Mouse (Mus musculus) v-Abl transformed pro-B cells (cell line): ENCODE results near the gene Dnm2.
"Not testable (repeated sequence)": the region's sequence is repeated elsewhere in the genome, so short reads cannot be mapped to it uniquely, and the experiment has no call there.

Source experiments
- in situ Hi-C, 2 experiments: fragments of 400-800 bp; cut with MboI; formaldehyde crosslinking; loops; one replicate each; pipeline ENCODE4 v1.15.1; 2025; ENCODE audit not compliant: unreplicated experiment in 2 of 2

Gene Dnm2

DNA sequence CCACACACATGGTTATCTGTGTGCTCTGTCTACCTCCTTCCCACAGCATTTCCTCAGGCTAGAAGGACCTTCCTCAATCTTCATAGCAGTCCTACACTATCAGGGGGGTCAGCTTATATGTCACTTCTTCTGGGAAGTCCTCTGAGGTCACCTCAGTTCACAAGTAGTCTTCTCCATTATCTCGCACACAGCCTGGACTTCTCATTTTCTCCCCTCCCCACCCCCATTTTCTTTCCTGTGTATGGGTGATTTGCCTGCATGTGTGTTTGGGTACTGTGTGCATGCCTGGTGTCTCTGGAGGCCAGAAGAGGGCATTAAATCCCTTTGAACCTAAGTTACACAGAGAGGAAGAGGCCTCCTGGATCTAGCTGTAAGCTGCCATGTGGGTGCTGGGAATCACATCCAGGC is 103.2 kb downstream of the Dnm2 start:
- in situ Hi-C loops, result no loop called here

DNA sequence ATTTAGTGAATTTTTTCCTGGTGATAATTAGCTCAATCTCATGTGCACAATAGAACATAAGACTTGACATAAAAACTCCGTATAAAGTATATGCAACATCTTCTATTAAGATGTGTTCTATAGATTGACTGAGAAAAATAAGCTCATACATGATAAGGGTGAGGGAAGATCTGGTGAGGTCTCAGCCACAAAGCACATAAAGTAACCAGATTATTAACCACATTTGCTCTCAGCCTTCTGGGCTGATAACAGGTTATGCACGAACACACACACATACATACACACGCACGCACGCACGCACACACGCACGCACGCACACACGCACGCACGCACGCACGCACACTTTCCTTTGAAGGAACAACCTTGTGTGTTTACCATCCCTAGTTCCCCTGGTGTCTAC is 111.8 kb downstream of the Dnm2 start:
- in situ Hi-C loops, result no loop called here

DNA sequence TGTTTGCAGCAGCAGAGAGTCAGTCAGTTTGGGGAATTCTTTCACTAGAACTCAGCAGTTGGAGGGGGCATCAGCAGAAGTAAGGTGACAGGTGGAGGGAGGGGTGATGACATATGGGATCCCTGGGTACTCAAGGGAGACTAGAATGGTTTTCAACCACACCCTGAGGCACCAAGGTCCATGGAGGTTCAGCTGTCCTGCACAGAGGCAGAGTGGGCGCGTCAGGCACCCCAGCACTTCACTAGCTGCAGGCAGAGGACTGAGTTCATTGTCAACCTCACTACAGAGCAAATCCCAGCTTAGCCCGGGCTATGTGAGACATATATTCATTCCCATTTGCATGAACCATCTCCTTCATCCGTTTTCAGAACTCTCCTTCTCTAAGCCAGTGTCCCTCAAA is 112.3 kb downstream of the Dnm2 start:
- in situ Hi-C loops, result no loop called here

DNA sequence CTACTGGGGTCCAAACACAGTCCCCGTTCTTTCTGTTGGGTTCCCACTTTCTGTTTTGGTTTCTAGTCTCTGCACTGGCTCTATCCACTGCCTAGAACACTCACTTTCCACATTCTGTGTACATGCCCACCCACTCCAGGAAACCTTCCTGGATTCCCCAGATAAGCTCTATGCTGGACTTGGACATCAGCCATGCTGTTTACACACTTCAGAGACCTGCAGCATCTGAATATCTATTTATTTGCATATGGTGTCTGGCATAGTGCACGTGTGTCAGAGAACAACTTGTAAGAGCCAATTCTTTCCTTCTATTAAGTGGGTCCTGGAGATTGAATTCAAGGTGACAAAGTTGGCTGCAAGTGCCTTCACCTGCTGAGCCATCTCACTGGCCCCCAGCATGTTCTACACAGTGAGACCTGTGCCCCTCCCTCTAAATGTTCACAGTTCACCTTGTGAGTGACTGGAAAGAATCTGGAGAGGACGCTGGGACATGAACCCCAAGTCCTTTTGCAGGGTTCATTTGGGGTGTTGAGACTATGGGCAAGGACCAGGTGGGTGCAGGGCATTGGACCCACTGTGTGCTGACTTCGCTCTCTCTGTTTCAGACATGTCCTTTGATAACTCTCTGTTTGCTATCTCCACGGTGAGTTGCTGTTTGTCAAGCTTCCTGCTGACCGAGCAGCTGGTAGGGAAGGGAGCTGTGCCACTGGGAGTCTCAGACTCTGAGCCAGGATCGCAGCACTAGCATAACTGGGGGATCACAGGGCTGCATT is 115.5 kb downstream of the Dnm2 start:
- in situ Hi-C loops, result no loop called here

DNA sequence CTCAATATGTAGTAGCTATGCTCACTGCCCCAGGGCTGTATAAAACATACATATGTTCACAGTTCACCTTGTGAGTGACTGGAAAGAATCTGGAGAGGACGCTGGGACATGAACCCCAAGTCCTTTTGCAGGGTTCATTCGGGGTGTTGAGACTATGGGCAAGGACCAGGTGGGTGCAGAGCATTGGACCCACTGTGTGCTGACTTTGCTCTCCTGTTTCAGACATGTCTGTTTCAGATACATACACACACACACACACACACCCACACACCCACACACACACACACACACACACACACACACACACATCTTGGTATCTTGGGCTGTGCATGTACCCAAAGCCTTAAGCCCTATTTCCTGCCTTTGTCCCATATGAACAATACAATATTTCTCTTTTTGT is 117.3 kb downstream of the Dnm2 start:
- in situ Hi-C loops, result not testable (repeated sequence)

DNA sequence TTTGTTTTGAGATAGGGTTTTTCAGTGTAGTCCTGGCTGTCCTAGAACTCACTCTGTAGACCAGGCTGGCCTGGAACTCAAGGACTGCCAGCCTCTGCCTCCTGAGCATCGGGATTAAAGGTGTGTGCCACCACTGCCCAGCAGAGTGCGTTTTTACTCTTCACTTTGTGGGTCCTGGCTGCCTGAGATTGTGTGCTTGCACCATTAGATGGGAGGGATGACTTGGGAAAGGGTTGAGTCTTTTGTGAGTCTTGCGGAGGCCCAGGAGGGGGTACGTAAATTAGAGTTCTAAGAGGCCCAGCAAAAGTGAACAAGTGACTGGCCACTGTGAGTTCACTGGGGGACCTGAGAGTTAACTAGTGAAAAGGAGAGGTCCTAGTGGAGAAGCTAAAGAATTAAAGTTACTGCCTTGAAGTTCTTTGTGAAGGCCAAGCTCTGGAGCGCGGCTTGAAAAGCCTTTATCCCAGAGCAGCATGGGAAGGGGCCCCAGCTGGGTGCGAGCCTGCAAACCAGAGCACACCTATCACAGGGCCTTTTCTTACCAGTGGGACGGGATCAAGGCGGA is 120.7 kb downstream of the Dnm2 start:
- in situ Hi-C loops, result loop anchor here in 1 of 2 experiments (5.0 kb wide), 1 partner anchor 178 kb away; the partner anchor contains the start of gene Ilf3

DNA sequence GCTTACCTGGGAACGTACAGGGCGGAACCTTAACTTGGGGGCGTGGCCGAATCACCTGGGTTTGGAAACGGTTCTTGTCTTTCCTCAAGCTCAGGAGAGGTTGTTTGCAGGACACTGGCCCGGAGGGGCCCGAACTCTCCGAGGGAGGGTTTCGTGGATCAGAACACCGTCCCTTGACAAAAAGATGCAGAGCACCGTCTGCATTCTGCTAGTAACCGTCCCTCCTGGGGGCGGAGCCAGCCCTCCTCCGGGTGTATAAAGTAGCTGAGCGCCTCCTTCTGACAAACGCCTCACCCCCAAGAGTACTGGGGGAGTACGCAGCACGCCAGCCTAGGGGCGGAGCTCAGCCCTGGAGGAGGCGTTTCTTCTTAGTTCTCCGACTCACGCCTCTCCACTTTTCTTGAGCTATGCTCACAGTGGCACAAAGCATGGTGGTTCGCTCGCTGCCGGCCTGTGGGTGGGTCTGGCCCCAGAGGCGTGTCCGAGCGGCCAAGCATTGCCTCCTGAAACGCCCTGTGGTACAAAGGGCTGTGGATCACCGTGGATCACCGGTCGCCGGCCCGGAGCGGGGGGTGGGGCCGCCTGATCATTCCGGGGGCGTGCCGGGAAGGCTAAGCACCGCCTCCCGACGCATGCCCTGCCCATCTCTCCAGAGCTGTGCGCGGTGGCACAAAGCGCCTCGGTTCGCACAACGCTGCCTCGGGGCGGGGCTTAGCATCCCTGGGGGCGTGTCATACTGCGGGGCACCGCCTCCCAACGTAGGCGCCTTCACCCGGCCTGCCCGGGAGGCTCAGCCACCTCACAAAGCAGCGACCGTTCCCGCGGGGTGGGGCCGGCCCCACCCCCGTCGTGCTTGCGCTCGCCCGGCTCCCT is 121.4 kb downstream of the Dnm2 start:
- in situ Hi-C loops, result loop anchor here in 1 of 2 experiments (5.0 kb wide), 1 partner anchor 179 kb away; the partner anchor contains the start of gene Ilf3

DNA sequence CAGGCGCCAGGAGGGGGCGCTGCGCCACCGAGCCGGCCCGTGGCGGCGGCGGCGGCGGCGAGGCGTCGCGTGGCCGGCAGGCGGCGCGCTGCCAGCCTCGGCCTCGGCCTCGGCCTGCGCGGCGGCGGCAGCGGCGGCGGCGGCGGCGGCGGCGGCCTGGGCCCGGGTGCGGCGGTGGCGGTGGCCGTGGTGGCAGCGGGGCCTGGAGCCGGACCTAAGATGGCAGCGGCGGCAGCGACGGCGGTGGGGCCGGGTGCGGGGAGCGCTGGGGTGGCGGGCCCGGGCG is 122.0 kb downstream of the Dnm2 start, which contains the start of gene Carm1:
Gene Carm1 (plus strand): TSS at position 106 of the 286 bp plus-strand sequence.
- in situ Hi-C loops, result loop anchor here in 1 of 2 experiments (5.0 kb wide), 1 partner anchor 179 kb away; the partner anchor contains the start of gene Ilf3

DNA sequence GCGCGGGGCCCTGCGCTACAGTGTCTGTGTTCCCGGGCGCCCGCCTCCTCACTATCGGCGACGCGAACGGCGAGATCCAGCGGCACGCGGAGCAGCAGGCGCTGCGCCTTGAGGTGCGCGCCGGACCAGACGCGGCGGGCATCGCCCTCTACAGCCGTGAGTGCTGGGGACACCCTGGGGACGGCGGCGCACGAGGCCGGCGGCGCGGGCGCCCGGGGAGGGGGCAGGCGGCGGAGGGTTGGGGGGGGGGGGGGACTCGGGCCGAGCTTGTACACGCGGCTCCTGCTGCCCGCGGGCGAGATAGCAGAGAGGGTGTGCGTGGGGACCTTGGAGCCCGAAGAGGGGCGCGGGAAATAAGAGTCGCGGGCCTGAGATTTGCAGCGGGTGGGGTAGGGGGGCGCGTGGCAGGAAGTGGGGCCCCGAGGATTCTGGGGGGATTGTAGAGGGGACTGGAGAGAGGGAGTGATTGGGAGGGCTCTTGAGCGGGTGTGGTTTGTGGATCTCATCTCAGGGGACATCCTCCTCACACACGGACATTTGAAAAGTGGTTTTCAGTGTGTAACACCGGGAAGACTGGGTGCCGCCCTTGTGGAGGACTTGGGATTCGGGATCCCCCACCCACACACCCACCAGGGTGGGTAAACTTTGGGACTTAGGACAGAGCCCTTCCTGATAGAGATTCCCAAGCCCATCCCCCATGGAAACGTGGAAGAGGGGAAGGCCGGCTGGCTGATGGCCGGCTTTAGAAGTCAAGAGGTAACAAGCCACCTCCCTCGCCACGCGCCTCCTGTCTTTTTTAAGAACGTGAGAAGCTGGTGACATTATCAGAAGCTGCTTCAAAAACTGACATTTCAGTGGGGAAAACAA is 122.6 kb downstream of the Dnm2 start:
- in situ Hi-C loops, result loop anchor here in 1 of 2 experiments (5.0 kb wide), 1 partner anchor 180 kb away; the partner anchor contains the start of gene Ilf3

DNA sequence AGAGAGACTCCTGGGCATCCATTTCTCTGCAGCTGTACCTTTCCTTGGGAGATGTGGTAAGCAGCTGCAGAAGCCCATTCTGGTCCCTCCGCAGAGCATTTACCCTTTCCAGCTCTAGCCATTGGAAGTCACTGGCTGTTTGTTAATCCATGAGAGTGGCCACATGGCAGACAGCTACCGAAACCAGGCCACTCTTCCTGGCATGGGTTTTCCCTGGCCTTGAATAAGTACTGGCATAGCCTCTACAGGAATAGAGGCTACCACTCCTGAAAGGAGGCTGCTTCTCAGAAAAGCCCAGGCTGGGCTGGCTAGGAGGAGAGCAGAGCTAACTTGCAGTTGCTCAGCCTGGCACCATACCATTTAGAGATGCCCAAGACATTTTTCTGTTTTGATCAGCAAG is 126.3 kb downstream of the Dnm2 start:
- in situ Hi-C loops, result no loop called here

DNA sequence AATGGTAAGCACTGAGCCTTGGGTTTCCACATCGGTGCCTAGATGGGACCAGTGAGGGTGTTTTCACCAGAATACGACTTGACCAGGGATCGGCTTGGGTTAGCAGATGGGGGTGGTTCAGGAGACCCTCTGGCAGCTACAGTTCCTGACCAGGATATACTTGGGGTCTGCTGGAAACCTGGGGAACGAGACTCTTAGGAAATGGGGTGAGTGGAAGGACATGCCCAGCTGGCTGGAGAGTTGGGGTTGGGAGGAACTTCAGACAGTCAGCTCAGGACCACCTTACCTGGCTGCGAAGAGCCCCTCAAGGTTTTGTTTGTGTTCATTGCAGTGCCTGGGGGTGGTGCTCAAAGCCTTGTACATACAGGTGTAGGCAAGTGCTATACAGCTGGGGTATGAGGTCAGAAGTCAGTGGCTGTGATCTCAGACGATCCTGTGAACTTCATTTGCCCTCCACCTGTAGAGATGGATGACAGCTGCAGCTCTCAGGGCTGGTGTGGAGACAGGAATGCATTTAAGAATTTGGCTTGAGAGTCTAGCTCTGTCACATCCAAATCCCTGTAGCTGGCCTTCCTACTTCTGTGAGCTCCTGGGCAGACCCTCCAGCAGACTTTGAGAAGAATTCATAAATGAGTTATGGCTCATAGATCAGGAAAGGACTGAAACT is 129.0 kb downstream of the Dnm2 start:
- in situ Hi-C loops, result no loop called here

DNA sequence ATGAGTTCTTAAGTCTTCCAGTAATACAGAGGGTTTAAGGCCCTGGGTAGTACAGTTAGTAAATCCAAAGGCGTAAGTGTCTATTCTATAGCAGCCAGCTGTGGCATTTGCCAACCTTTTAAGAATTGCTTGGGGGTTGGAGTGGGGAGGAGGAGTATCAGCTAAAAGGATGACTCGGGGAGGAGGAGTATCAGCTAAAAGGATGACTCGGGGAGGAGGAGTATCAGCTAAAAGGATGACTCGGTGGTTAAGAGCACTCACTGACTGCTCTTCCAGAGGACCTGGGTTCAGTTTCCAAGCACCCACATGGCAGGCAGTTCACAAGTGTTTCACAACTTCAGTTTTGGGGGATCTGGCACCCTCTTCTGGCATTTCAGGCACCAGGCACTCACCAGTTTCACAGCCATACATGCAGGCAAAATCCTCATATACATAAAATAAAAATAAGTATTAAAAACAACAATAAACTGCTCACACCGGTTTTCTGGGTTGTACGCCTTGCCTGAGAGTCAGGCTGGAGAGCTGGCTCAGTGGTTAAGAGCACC is 130.6 kb downstream of the Dnm2 start:
- in situ Hi-C loops, result no loop called here

DNA sequence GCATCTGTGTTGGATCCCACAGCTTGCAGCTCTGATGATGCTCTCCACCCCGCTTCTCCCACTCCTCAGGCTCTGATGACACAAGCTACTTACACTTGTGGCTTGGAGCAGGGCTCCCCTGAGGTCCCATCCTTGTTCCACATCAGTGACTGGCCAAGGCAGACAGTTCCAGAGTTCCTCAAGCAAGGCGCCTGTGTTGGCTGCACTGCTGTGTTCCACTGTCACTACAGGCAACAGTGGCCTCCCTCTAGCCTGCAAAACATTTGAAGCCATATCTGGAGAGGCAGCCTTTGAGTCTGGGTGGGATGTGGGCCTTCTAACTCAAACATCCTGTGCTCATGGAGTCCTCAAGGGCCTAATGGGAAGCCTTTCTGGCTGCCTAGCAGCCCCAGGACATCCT is 132.3 kb downstream of the Dnm2 start:
- in situ Hi-C loops, result no loop called here
